Mouse (Mus musculus) lung, postnatal 14 days (tissue): ENCODE measurements at regions not wholly inside any gene's neighbourhood (a gene's known extent, or its start where the extent isn't known, plus 50 kb on each side); places are given as distances from the start of the nearest gene placed in this dataset.

Experiments
- DNase-seq: peaks from one replicate; pipeline ENCODE4 v3.0.0; 2021

DNA sequence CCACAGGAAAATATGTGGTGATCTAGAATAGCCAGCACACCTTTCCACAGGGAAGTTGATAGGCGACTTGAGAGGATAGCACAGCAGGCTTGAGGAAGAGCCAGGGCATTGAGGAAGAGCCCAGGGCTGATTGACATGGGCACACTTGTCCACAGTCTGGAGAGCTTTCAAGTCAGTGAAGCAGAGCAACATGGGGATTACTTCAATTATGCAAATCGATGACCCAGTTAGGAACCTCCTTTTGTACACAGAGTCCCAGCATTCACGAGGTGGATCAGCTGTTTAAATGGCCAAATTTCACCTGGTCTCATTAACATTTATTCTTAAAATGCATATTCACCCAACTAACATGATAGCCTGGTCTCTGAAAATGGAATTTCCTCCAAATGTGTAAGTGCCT is 186.1 kb downstream of the Brinp2 start:
- no peak for DNase-seq

DNA sequence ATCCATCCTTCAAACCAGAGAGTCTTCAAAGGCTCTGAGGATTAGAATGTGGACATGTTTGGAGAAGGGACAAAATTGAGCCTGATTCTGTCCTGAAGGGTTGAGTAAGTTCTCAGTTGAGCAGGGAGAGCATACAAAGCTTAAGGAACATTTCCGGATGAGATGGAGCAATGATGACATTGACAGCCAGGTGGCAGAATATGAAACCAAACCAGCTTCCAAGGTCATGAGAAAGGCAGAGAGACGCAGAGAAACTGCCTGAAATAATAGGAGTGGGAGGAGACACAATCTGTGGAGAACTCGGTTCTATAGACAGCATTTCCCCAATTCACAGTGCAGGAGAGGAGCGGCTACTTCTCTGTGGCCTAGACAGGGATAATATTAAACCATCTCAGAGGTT is 176.0 kb downstream of the Brinp2 start:
- no peak for DNase-seq

DNA sequence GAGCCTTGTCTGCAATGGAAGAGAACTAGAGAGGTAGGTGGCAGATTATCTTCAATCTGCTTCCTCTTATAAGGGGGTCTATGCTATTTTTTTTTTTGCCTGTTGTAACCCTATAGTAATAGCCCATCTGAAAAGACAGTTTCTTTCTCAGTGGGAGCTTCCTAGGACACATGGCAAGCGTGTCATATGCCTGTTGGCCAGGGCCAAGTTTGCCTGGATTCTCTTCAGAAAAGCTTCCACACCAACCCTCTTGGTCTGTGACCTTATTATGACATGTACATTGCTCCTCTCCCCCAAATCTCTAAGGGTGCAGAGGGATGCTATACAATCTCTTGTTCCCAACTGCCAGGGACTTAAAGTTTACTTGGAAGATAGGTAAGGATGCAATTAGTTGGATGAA is 174.8 kb downstream of the Brinp2 start:
- DNase-seq: no peak

DNA sequence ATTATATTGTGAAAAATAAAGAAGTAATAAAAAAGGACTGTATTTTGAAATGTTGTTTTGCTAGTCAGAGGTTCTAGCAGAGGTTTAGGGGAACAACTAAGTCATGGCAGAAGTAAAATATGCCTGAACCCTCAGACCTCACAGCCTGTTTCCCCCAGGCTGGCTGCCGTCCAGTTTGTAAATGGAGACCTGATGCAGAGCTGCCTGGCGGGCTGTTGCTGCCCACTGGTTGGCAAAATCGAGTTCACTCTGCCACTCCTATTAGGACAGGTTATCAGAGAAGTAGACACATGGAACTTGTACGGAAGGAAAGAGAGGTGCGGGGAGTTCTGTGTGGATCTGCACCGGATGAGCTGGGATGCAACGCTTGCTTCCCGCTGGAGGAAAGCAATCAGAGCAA is 168.5 kb downstream of the Brinp2 start:
- no peak for DNase-seq

DNA sequence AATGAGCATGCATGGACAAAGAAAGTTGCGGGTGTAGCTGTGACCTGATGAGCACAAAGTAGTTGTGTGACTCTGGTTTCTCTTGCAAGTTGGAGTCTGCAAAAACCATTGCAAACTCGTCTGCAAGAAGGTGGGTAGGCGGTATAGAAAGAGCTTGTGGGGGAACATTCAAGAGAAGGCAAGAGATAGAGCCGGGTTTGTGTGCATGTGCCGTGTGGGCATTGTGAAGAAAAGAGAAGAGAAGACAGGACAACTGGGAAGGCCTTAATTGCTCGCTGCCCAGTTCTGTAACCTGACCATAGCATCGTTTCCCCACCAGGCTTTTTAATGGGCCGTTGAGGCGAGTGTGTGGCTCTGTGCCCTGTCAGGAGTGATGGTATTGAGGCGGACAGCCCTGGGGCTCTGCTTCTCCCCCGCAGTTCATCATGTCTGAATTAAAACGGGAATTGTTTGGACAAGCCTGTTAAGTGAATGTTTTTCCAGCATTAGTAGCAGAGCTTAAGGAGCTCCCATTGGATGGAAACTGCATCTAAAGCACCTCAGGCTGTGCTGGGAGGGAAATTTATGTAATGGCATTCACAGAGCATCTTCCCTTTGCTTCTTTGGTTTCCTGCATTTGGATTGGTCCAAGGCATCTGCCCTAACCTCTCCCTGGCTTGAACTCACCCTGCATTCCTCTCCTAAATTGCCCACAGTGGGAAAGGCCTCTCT is 163.1 kb downstream of the Brinp2 start:
- no peak for DNase-seq

DNA sequence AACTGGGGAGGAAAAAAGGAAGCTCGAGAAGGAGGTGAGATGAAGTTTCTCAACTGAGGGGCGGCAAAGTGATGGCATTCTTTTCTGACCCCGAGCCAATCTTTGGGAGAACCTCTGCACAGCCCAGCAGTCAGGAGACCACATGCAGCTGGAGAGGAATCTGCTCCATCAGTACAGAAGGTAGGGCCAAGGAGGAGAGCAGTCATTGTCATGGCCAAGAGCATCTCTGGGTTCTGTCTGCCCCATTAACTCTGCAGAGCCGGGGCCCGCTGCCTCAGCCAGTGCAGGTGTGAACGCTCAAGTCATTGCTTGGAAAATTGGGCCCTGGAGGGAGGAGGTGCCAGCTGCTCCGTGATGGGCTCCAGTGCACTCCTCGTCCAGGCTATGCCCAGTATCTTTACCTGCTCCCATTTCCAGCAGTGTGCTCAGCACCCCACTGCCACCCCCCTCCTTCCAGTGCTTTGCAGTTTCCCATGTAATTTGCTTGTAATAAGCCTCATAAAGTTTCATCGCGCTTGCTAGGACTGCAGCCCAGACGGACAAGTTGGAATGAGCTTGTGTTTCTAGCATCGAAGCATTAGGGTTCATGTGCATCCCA is 162.1 kb downstream of the Brinp2 start:
- no peak for DNase-seq
